Mouse (Mus musculus): ENCODE measurements around the gene Ccdc183.

DNA sequence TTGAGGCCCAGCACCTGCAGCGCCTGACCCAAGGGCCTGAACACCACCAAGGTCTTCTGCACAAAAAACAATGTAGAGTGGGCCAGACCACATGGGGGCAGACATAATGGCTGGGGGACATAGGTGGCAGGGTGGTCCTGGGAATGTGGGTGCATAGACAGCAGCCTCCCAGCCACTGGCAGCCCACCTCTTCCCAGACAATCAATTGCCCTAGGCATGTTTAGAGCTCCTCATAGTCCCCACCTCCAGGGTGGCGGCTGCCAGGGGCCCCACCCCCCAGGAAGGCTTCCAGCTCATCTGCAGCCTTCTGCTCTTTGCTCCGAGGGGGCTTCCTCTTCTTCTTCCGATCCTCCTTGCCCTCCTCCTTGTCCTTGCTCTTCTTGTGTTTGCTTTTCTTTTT lies 33.9 kb downstream of the Ccdc183 start:
- TF ChIP-seq CTCF (conservative IDR thresholded peaks at IDR 0.05; ENCODE audit: low read length) (no peak), NANOG (IDR thresholded peaks at IDR 0.05; ENCODE audit: borderline replicate concordance, low read length) (no peak), POU5F1 (IDR thresholded peaks at IDR 0.05; ENCODE audit: borderline replicate concordance, low read length) (no peak)
